Mouse (Mus musculus): ENCODE results near the gene Ampd3.

GRCm38 (mm10) chr7:110854927-110855546 is 87.0 kb downstream of the Ampd3 start:
- TF ChIP-seq CTCF (IDR thresholded peaks at IDR 0.05; ENCODE audit: extremely low read depth, insufficient read length, insufficient replicate concordance, low read depth, low read length) (no peak), POLR2A (IDR thresholded peaks at IDR 0.05; ENCODE audit: low read depth, low read length) (no peak)

Measured in small intestine, adult 2 months (tissue).